11 mouse cellular contexts compared by ENCODE assay signal in genomic region chr10:79805636-79806035, GRCm38 (mm10). TPM values are rescaled to one million over a fixed set of nuclear protein-coding genes. Genes with fewer than 3 reads are reported as not detected.
DNase-seq lines count a peak whose midpoint lies in the region; TF ChIP-seq lines count a peak whose summit lies in the region.
"Had no signal": no experiment of that assay in that cellular context is flagged by ENCODE, and none has a peak within 500 bp of the region (broad histone marks: within the 10 kb centered on the region; RNA-seq: fewer than 3 reads in every experiment).

No protein-coding gene starts in this region.

- 56% methylated on average over 11 of the region's 11 CpGs for WGBS in embryonic facial prominence, embryonic 10.5 days

- intact Hi-C loops in left cerebral cortex, adult 2 months (cut with DNase I): loop anchor here (1.0 kb wide), 1 partner anchor 11 kb away; no protein-coding TSS in a partner anchor
- intact Hi-C loops in left cerebral cortex, postnatal 25 days (cut with DNase I): no loop called here
- intact Hi-C loops in heart, postnatal 14 days (cut with DNase I): no loop called here

- H3K36me3 ChIP-seq in embryonic facial prominence, embryonic 10.5 days (replicated peaks): peaks cover 48% of the 10 kb centered on the region

- no peak for DNase-seq in left cerebral cortex, adult 2 months (ENCODE audit: extremely low spot score in 1 of 2, low spot score in 2 of 2)
- no peak for DNase-seq in left cerebral cortex, postnatal 25 days (ENCODE audit: low spot score in 2 of 2)
- no peak for DNase-seq in embryonic facial prominence, embryonic 10.5 days (ENCODE audit: low spot score)
- DNase-seq in heart, postnatal 14 days: peak; percentile 62 to 70
- peak; percentile 82 to 85 for DNase-seq in kidney, postnatal 36 days
- no peak for DNase-seq in thymus, postnatal 14 days
- no peak for DNase-seq in gastrocnemius, adult 18-20 months (ENCODE audit: low spot score)
- no peak for DNase-seq in urinary bladder, postnatal 4 days (ENCODE audit: low spot score in 2 of 2)

- H3K4me3 ChIP-seq in left cerebral cortex, adult 2 months: no peak overlapping the region
- peak overlapping the region; percentile 16; the same call in 1 of the 2 replicates for H3K4me3 ChIP-seq in embryonic facial prominence, embryonic 10.5 days
- H3K4me3 ChIP-seq: limb, embryonic 15.5 days; stomach, embryonic 15.5 days had no signal

- no peak for TF ChIP-seq CTCF in left cerebral cortex, adult 2 months (IDR thresholded peaks at IDR 0.05)

- H3K27ac ChIP-seq in left cerebral cortex, adult 2 months: peak overlapping the region; percentile 92
- peak overlapping the region; percentile 87 for H3K27ac ChIP-seq in embryonic facial prominence, embryonic 10.5 days (replicated peaks)
- H3K27ac ChIP-seq: stomach, embryonic 15.5 days had no signal

- H3K4me1 ChIP-seq in embryonic facial prominence, embryonic 10.5 days: peaks cover 71% of the 10 kb centered on the region

- H3K27me3 ChIP-seq in embryonic facial prominence, embryonic 10.5 days (replicated peaks; ENCODE audit: low read depth, poor library complexity, severe bottlenecking): no peaks in the 10 kb centered on the region
- H3K27me3 ChIP-seq: limb, embryonic 15.5 days; stomach, embryonic 15.5 days had no signal

- no peaks in the 10 kb centered on the region for H3K9me3 ChIP-seq in embryonic facial prominence, embryonic 10.5 days
- H3K9me3 ChIP-seq: limb, embryonic 15.5 days; stomach, embryonic 15.5 days had no signal

RNA-seq across cellular contexts. Expression of gene Palm, which starts 12.3 kb away (rescaled TPM):
- total RNA-seq in left cerebral cortex, adult 2 months (2021): 100 to 1,000 TPM; 293 to 312 TPM
- 100 to 1,000 TPM; 318 to 348 TPM for total RNA-seq in left cerebral cortex, postnatal 25 days (2021)
- polyA plus RNA-seq in embryonic facial prominence, embryonic 10.5 days (2016; fragmentation: Nextera tagmentation; extraction: Ambion mirVana): 127 and 129 TPM in 2 replicates
- 10 to 100 TPM; 71.8 to 86.5 TPM for total RNA-seq in heart, postnatal 14 days (2021)
- 10 to 100 TPM; 11.1 to 22.9 TPM for total RNA-seq in gastrocnemius, adult 18-20 months (2021)

RNA-seq across cellular contexts. Expression of gene Prss57, which starts 14.9 kb away (rescaled TPM):
- under 1 TPM; 0.58 to 0.75 TPM for total RNA-seq in left cerebral cortex, adult 2 months (2021)
- total RNA-seq in left cerebral cortex, postnatal 25 days (2021): 1 to 10 TPM in 1 of 2 experiments, under 1 TPM in 1; 0.62 to 1.1 TPM
- polyA plus RNA-seq in embryonic facial prominence, embryonic 10.5 days (2016; fragmentation: Nextera tagmentation; extraction: Ambion mirVana): 0.05 TPM in 1 of 2 replicates, not detected in the other
- under 1 TPM in 1 of 2 experiments, not detected in 1; 0.51 TPM for total RNA-seq in heart, postnatal 14 days (2021)
- total RNA-seq in gastrocnemius, adult 18-20 months (2021): not detected
- polyA plus RNA-seq: embryonic facial prominence, embryonic 14.5 days had no signal

RNA-seq across cellular contexts. Expression of gene Misp, which starts 15.2 kb away (rescaled TPM):
- total RNA-seq in left cerebral cortex, adult 2 months (2021): under 1 TPM; 0.59 to 0.89 TPM
- total RNA-seq in left cerebral cortex, postnatal 25 days (2021): 1 to 10 TPM in 1 of 2 experiments, under 1 TPM in 1; 0.62 to 1.7 TPM
- polyA plus RNA-seq in embryonic facial prominence, embryonic 10.5 days (2016; fragmentation: Nextera tagmentation; extraction: Ambion mirVana): 1.7 and 2.2 TPM in 2 replicates
- under 1 TPM; 0.26 to 0.54 TPM for total RNA-seq in heart, postnatal 14 days (2021)
- under 1 TPM in 1 of 2 experiments, not detected in 1; 0.40 TPM for total RNA-seq in gastrocnemius, adult 18-20 months (2021)

RNA-seq across cellular contexts. Expression of gene Fstl3, which starts 28.6 kb away (rescaled TPM):
- total RNA-seq in left cerebral cortex, adult 2 months (2021): 1 to 10 TPM; 2.5 to 2.6 TPM
- total RNA-seq in left cerebral cortex, postnatal 25 days (2021): 1 to 10 TPM; 2.2 to 2.4 TPM
- 1.9 and 2.2 TPM in 2 replicates for polyA plus RNA-seq in embryonic facial prominence, embryonic 10.5 days (2016; fragmentation: Nextera tagmentation; extraction: Ambion mirVana)
- 1 to 10 TPM; 2.8 to 3.4 TPM for total RNA-seq in heart, postnatal 14 days (2021)
- total RNA-seq in gastrocnemius, adult 18-20 months (2021): 1 to 10 TPM; 1.2 to 1.9 TPM

RNA-seq across cellular contexts. Expression of gene Rnf126, which starts 38.9 kb away (rescaled TPM):
- total RNA-seq in left cerebral cortex, adult 2 months (2021): 10 to 100 TPM; 93.3 to 97.5 TPM
- 10 to 100 TPM; 90.9 to 96.0 TPM for total RNA-seq in left cerebral cortex, postnatal 25 days (2021)
- 125 and 126 TPM in 2 replicates for polyA plus RNA-seq in embryonic facial prominence, embryonic 10.5 days (2016; fragmentation: Nextera tagmentation; extraction: Ambion mirVana)
- total RNA-seq in heart, postnatal 14 days (2021): 10 to 100 TPM; 25.9 to 26.7 TPM
- total RNA-seq in gastrocnemius, adult 18-20 months (2021): 10 to 100 TPM; 49.5 to 54.5 TPM

Comparison
In these comparisons a context has a peak if more than half of its experiments do, and no peak if none do; other contexts are left out.
1. DNase-seq: peak in heart, postnatal 14 days (2 of 2) and kidney, postnatal 36 days (2 of 2); none in left cerebral cortex, adult 2 months (0 of 2), left cerebral cortex, postnatal 25 days (0 of 2), embryonic facial prominence, embryonic 10.5 days (single experiment), thymus, postnatal 14 days (single experiment), gastrocnemius, adult 18-20 months (single experiment) and urinary bladder, postnatal 4 days (0 of 2).